ENCODE assay signal across 14 mouse cellular contexts in the genomic region with DNA sequence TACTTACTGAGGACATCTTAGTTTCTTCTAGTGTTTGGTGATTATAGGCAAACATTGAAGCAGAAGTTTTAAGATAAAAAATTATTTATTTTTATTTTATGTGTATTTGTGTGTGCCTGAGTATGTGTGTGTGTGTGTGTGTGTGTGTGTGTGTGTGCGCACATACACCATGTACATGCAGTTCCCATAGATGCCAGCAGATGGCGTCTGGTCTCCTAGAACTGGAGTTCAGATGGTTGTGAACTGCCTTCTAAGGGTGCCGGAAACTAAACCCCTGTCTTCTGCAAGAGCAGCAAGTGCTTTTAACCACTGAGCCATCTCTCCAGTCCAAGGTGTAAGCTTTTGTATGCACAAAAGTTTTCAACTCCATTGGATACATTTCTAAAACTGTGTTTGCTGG. TPM values are rescaled to one million over a fixed set of nuclear protein-coding genes. Genes with fewer than 3 reads are reported as not detected.
DNase-seq lines count a peak whose midpoint lies in the region; ATAC-seq and TF ChIP-seq lines count a peak whose summit lies in the region.
"Had no signal": no experiment of that assay in that cellular context is flagged by ENCODE, and none has a peak within 500 bp of the region (broad histone marks: within the 10 kb centered on the region; RNA-seq: fewer than 3 reads in every experiment).

No protein-coding gene starts in this region.

- H3K4me2 ChIP-seq in lung, embryonic 14.5 days: no peak overlapping the region
- H3K4me2 ChIP-seq in midbrain, embryonic 13.5 days (replicated peaks): no peak overlapping the region
- H3K4me2 ChIP-seq: limb, embryonic 15.5 days; stomach, embryonic 15.5 days had no signal

- ATAC-seq in lung, embryonic 14.5 days (ENCODE audit: insufficient read depth): no peak
- no peak for ATAC-seq in midbrain, embryonic 13.5 days
- ATAC-seq: CD4-positive, CD25-positive, alpha-beta regulatory T cell, adult 4 months; intestine, embryonic 16.5 days had no signal

- H3K4me1 ChIP-seq in heart, embryonic 10.5 days: peaks cover 6% of the 10 kb centered on the region; the same call in 1 of the 2 replicates
- no peaks in the 10 kb centered on the region for H3K4me1 ChIP-seq in lung, embryonic 14.5 days (ENCODE audit: insufficient read depth)
- H3K4me1 ChIP-seq in ES-E14 (ENCODE audit: control insufficient read depth in 2 of 2, insufficient read depth in 2 of 2, low read length in 2 of 2, poor library complexity in 1 of 2): no peaks in the 10 kb centered on the region; a peak in 1 of 4 replicates
- H3K4me1 ChIP-seq in midbrain, embryonic 13.5 days (replicated peaks): peaks cover 8% of the 10 kb centered on the region

- TF ChIP-seq CTCF in lung, embryonic 14.5 days (IDR thresholded peaks at IDR 0.05; ENCODE audit: low read depth): peak; percentile 33; the same call in 1 of the 2 replicates

- no peaks in the 10 kb centered on the region for H3K9me3 ChIP-seq in heart, embryonic 10.5 days
- no peaks in the 10 kb centered on the region; the same call in 1 of the 2 replicates for H3K9me3 ChIP-seq in lung, embryonic 14.5 days (ENCODE audit: low read depth, low read length)
- no peaks in the 10 kb centered on the region for H3K9me3 ChIP-seq in ES-E14 (ENCODE audit: control insufficient read depth, insufficient read depth, low read depth, low read length)
- 0 out of 2 replicates have a peak, but pooled peaks cover 3% of the 10 kb centered on the region for H3K9me3 ChIP-seq in midbrain, embryonic 13.5 days
- H3K9me3 ChIP-seq: limb, embryonic 15.5 days; stomach, embryonic 15.5 days had no signal

- H3K27ac ChIP-seq in heart, embryonic 10.5 days: no peak overlapping the region
- H3K27ac ChIP-seq in lung, embryonic 14.5 days (ENCODE audit: low read depth): no peak overlapping the region
- H3K27ac ChIP-seq in ES-E14 (ENCODE audit: insufficient read depth, low read depth, low read length, poor library complexity, severe bottlenecking): no peak overlapping the region
- no peak overlapping the region for H3K27ac ChIP-seq in midbrain, embryonic 13.5 days
- H3K27ac ChIP-seq: limb, embryonic 15.5 days; stomach, embryonic 15.5 days had no signal

- 75% methylated on average over 3 of the region's 3 CpGs for WGBS in heart, embryonic 10.5 days
- 77% methylated on average over 3 of the region's 3 CpGs for WGBS in lung, embryonic 14.5 days
- 83% methylated on average over 3 of the region's 3 CpGs for WGBS in midbrain, embryonic 13.5 days

- H3K9ac ChIP-seq in lung, embryonic 14.5 days: no peak overlapping the region
- no peak overlapping the region for H3K9ac ChIP-seq in ES-E14 (ENCODE audit: insufficient read depth, low read depth, low read length, poor library complexity, severe bottlenecking)
- no peak overlapping the region for H3K9ac ChIP-seq in midbrain, embryonic 13.5 days (replicated peaks)
- H3K9ac ChIP-seq: limb, embryonic 15.5 days; stomach, embryonic 15.5 days had no signal

- peaks cover 16% of the 10 kb centered on the region; the same call in 1 of the 2 replicates for H3K27me3 ChIP-seq in heart, embryonic 10.5 days (ENCODE audit: insufficient read depth, poor library complexity, severe bottlenecking)
- peaks cover 7% of the 10 kb centered on the region for H3K27me3 ChIP-seq in lung, embryonic 14.5 days (ENCODE audit: insufficient read depth, low read length)
- no peaks in the 10 kb centered on the region for H3K27me3 ChIP-seq in midbrain, embryonic 13.5 days
- H3K27me3 ChIP-seq: limb, embryonic 15.5 days; stomach, embryonic 15.5 days had no signal

- 0 out of 2 replicates have a peak, but pooled peaks cover 2% of the 10 kb centered on the region for H3K36me3 ChIP-seq in heart, embryonic 10.5 days
- H3K36me3 ChIP-seq in lung, embryonic 14.5 days (ENCODE audit: insufficient read depth): no peaks in the 10 kb centered on the region
- no peaks in the 10 kb centered on the region for H3K36me3 ChIP-seq in ES-E14 (ENCODE audit: control insufficient read depth, insufficient read depth, low read length, poor library complexity, severe bottlenecking)
- no peaks in the 10 kb centered on the region for H3K36me3 ChIP-seq in midbrain, embryonic 13.5 days
- H3K36me3 ChIP-seq: limb, embryonic 15.5 days; stomach, embryonic 15.5 days had no signal

- in situ Hi-C loops in ES-E14 (cut with MboI; ENCODE audit: low sequenced_read_pairs in 2 of 2, unreplicated experiment in 2 of 2): loop anchor here in 1 of 2 experiments (25.0 kb wide), 1 partner anchor 105 kb away; the partner anchor contains the start of genes Gm6370 and Gm6408

- DNase-seq in heart, adult 11 months: peak; percentile 22
- DNase-seq in heart, embryonic 10.5 days (ENCODE audit: low spot score): no peak
- peak; percentile 18 for DNase-seq in lung, embryonic 14.5 days
- DNase-seq in lung, adult 18-20 months: no peak
- peak; percentile 60 for DNase-seq in ES-E14 (ENCODE audit: low read depth, low spot score)
- peak; percentile 36 for DNase-seq in retina, adult 2 months (ENCODE audit: low read depth, low spot score)
- DNase-seq in yolk sac, embryonic 10.5 days (ENCODE audit: low spot score): no peak
- DNase-seq: gastrocnemius, postnatal 14 days had no signal

- H3K4me3 ChIP-seq in heart, embryonic 10.5 days: no peak overlapping the region
- H3K4me3 ChIP-seq in lung, embryonic 14.5 days (ENCODE audit: low read depth, low read length): no peak overlapping the region
- no peak overlapping the region for H3K4me3 ChIP-seq in ES-E14 (ENCODE audit: insufficient read depth in 1 of 2, low read depth in 1 of 2, low read length in 2 of 2, poor library complexity in 1 of 2, severe bottlenecking in 1 of 2)
- no peak overlapping the region for H3K4me3 ChIP-seq in midbrain, embryonic 13.5 days (replicated peaks)
- H3K4me3 ChIP-seq: limb, embryonic 15.5 days; stomach, embryonic 15.5 days had no signal

TF ChIP-seq in ES-E14, 5 proteins besides CTCF, POLR2A, EP300 and RAD21:
- no peak for TF ChIP-seq HCFC1 (IDR thresholded peaks at IDR 0.05; ENCODE audit: borderline replicate concordance, insufficient read depth, low read length)
TF ChIP-seq in ES-E14: peak in this region for 0.

RNA-seq across cellular contexts. Expression of gene Wasf3, which starts 2.5 kb away (rescaled TPM):
- polyA plus RNA-seq in heart, embryonic 10.5 days (2016; fragmentation: Nextera tagmentation; extraction: Ambion mirVana): 0.69 and 2.0 TPM in 2 replicates
- 0.57 and 0.84 TPM in 2 replicates for polyA plus RNA-seq in lung, embryonic 14.5 days (2014; fragmentation: Nextera tagmentation; extraction: Ambion mirVana)
- 6.2 and 8.0 TPM in 2 replicates for total RNA-seq in ES-E14 (2012; rRNA removed)
- polyA plus RNA-seq in midbrain, embryonic 13.5 days (2015; fragmentation: Nextera tagmentation; extraction: Ambion mirVana): 11.5 and 12.1 TPM in 2 replicates
- total RNA-seq: megakaryocyte progenitor cell, adult 5-6 weeks had no signal
- polyA plus RNA-seq: CD4-positive, CD25-positive, alpha-beta regulatory T cell, adult 4 months had no signal

Comparison
In these comparisons a context has a peak if more than half of its experiments do, and no peak if none do; other contexts are left out.
1. DNase-seq: peak in heart, adult 11 months (single experiment), lung, embryonic 14.5 days (single experiment), ES-E14 (single experiment) and retina, adult 2 months (single experiment); none in heart, embryonic 10.5 days (single experiment), lung, adult 18-20 months (0 of 2) and yolk sac, embryonic 10.5 days (single experiment).